Mouse (Mus musculus): ENCODE measurements around the gene Slc37a2.

DNA sequence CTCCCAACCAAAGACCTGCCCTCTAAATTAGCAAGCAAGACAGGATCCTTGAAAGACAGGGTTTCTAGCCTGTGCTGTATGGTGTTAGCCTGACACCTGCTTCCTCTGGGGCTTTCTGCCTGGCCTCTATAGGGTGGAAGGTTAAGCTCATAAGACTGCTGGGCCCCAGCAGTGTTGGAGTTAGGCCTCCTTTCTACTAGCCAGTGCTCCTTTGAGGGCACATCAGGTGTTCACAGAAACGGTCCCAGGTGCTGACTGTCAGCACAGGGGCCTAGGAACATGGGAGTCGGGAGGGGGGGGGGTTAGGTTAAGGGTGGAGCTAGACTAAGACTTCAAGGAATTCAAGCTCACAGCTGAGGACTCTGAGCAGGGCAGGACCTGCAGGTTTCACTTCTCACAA, 10.1 kb downstream of the Slc37a2 start:
- no peak for TF ChIP-seq CTCF (IDR thresholded peaks at IDR 0.05; ENCODE audit: control insufficient read depth, insufficient read depth, low read length)
- TF ChIP-seq POLR2A (IDR thresholded peaks at IDR 0.05; ENCODE audit: borderline replicate concordance, control insufficient read depth, low read depth, low read length) = no peak

Measured in bone marrow, adult 2 months (tissue).